Mouse (Mus musculus) monocyte, adult 2 months (primary cell): Measurements from ENCODE around the gene Ubqln4.

Experiments
- DNase-seq, 2 experiments: peaks; one replicate each; pipeline ENCODE4 v3.0.0; 2022; ENCODE audit warnings: low spot score in 2 of 2, low read depth in 1 of 2

Ubqln4 gene

DNA sequence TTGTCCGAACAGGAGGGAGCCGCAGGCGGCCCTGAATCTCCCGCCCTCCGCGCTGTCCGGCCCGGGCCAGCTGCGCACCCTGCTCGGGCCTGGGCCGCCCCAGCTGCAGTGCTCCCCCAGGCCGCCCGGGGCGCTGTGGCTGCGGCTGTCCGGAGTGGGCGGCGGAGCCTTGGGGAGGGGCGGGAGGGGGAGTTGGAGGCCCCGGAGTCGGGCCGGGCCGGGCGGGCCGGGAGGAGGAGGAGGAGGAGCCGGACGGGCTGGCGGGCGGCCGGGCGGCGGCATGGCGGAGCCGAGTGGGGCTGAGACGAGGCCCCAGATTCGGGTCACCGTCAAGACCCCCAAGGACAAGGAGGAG is at the start of gene Ubqln4:
Gene Ubqln4 (plus strand): TSS at position 234 of the 355 bp plus-strand sequence.
- DNase-seq = peak; percentile 47 to 85

- DNase-seq = no peak
Observed at GRCm38 (mm10) chr3:88503881-88504746, 49.4 kb upstream of the Ubqln4 start.

- no peak for DNase-seq
Observed at GRCm38 (mm10) chr3:88505081-88505480, 48.5 kb upstream of the Ubqln4 start.

GRCm38 (mm10) chr3:88505765-88506164 is 47.8 kb upstream of the Ubqln4 start:
- no peak for DNase-seq

GRCm38 (mm10) chr3:88509250-88509649 is 44.3 kb upstream of the Ubqln4 start:
- DNase-seq = no peak

DNA sequence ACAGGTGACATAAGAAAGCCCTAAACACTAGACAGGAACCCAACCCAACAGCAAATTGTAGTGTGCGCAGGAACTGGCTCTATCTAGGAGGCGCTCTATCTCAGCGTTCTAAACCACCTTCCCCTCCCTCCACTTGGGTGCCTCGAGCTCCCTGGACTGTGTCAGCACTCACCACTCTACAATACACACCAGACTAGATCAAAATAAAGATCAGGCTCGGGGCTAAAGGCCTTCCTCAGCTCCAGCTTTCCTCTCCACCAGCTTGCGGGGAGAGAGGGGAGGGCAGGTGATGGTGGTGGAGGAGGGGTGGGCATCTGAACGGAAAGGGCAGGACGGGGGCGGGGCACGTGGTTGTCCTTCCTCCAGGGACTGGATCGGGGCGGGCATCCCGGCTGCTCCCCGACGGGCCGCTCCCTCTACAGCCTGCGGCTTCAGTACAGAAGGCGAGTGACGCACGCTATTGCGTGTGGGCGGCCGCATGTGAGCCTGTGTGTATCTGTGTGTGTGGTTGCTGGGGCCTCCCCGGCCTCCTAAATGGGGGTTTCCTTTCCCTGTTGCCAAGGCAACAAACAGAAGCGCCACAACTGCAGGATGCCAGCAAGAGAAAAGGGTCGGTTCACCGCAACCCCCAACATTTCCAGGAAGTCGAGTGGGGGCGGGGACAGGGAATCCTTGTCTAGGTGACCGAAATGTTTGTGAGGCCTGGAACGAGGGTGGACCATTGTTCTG is 43.7 kb upstream of the Ubqln4 start, which contains the start of gene Lmna:
Gene Lmna (minus strand): TSS at position 265 of the 729 bp plus-strand sequence.
- peak; percentile 91 to 96 for DNase-seq

- DNase-seq = no peak
Observed at GRCm38 (mm10) chr3:88510421-88511289, 42.9 kb upstream of the Ubqln4 start.

- no peak for DNase-seq
Observed at GRCm38 (mm10) chr3:88511559-88511958, 42.0 kb upstream of the Ubqln4 start.

DNA sequence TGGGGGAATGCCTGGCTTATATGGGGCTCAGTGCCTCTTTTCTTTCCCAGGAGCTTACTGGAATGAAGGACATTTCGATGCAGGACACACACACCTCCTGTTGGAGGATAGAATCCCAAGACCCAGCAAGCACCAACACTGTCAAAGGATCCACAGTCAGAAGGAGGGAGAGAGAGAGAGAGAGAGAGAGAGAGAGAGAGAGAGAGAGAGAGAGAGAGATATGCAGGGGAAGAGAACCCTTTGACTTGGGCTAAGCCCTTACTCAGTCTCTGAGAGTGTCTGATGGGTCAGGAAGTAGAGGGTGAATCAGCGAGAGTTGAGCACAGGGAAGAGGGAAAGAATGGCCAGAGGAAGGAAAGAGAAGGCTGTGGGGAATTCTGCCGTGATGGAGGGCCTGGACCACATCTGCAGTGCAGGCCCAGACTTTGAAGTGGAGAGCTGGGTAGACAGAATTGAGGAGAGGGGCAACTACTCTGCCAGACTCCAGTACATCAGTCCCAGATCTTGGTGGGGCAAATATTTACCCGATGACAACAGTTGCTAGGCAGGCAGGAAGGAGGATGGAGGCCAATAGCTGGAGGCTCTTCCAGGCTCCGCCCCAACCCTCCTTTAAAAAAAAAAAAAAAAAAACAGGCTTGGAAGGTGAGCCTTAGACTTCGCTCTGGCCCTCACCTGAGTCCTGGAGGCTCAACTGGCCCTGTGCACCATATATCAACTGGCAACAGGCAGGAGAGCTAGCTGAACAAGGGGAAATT is 41.2 kb upstream of the Ubqln4 start:
- no peak for DNase-seq

- DNase-seq = no peak
Observed at GRCm38 (mm10) chr3:88512896-88513545, 40.5 kb upstream of the Ubqln4 start.

GRCm38 (mm10) chr3:88513546-88514115 is 39.9 kb upstream of the Ubqln4 start:
- DNase-seq = peak; percentile 28 to 48

DNA sequence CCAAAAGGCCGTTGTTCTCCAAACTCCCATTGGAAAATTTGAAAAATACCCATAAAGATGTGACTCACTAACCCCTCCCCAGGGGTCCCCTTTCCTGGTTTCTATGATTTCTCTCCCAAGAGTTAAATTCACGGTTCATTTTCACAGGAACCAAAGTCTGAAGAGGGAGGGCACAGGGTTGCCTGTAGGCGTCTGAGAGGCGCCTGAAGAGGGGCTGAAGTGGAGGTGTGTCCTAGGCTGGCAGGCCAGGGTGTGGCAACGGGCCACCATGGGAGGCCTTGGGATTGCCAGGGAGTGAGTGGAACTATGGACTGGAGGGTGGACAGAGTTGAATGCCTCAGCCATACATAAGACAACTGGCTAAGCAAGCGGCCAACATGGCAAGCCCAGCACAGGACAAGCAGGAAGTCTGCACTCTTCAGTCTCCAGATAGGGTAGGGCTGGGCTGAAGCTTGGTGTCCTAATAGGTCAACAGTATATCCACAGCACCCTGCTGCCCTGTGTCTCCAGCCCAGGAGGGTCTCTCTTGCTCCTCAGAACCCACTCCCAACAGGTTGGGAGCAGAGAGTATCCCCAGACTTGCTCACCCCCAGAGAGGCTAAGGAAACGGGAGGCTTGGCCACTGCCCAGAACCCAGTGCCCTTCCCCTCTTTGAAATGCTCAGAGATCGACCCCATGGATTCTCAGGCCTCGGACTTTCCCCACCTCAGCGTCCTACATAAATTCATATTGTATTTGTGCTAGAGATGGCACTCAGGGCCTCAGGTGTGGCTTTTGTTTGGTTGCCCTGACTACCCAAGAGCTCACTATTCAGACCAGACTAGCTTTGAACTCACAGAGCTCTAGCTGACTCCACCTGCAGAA is 39.1 kb upstream of the Ubqln4 start:
- no peak for DNase-seq

GRCm38 (mm10) chr3:88515095-88515386 is 38.5 kb upstream of the Ubqln4 start:
- DNase-seq = no peak

- no peak for DNase-seq
Observed at GRCm38 (mm10) chr3:88516407-88516806, 37.2 kb upstream of the Ubqln4 start.

- no peak for DNase-seq
Observed at GRCm38 (mm10) chr3:88518411-88518810, 35.1 kb upstream of the Ubqln4 start.

DNA sequence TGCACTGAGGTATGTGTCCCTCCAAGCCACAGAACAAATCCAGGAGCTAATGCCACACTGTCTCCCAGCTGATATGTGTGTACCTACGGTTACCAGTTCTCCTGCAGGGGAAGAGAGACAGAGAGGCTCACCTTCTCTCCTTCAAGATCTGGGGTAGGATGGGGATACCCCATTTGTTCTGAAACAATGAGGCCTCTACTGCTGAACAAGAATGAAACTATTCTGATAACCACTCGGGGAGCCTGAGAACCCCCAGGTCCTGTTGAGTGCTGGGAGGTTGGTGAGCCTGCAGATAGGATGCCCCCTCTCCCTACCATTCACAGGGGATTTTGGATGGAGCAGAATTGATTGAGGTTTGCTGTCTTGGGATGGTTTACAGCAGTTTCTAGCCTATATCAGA is 33.5 kb upstream of the Ubqln4 start:
- DNase-seq = no peak

DNA sequence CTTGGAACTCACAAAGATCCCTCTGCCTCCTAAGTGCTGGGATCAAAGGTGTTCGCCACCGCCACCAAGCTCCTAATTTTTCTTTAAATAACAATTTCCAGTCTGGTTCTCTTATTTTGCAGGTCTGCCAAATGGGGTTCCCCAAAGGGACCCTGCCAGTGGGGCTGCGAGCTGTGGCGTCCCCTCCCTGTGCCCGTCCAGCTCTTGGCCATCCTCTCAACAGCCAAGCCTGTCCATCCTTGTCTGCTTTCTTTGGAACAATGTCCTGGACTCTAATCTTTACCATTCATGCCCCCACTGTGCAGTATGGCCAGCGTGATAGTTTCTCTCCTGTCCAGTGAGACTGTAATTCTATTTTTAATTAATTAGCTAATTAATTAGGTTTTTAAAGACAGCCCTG is 32.4 kb upstream of the Ubqln4 start:
- DNase-seq = no peak

GRCm38 (mm10) chr3:88521803-88522331 is 31.7 kb upstream of the Ubqln4 start:
- peak; percentile 78 to 80 for DNase-seq

- no peak for DNase-seq
Observed at GRCm38 (mm10) chr3:88523027-88523426, 30.5 kb upstream of the Ubqln4 start.
